Mouse (Mus musculus) frontal cortex, postnatal 14 days (tissue): ENCODE measurements around the gene Slfn2.
A peak's percentile ranks its signal among the peaks of the same experiment; 100 is the strongest.
"Not testable (repeated sequence)": the region's sequence is repeated elsewhere in the genome, so short reads cannot be mapped to it uniquely, and the experiment has no call there.

ENCODE experiments used
- DNase-seq, 2 experiments: peaks; one replicate each; pipeline ENCODE4 v3.0.0; 2022; ENCODE audit warnings: low spot score in 2 of 2

Gene Slfn2

DNA sequence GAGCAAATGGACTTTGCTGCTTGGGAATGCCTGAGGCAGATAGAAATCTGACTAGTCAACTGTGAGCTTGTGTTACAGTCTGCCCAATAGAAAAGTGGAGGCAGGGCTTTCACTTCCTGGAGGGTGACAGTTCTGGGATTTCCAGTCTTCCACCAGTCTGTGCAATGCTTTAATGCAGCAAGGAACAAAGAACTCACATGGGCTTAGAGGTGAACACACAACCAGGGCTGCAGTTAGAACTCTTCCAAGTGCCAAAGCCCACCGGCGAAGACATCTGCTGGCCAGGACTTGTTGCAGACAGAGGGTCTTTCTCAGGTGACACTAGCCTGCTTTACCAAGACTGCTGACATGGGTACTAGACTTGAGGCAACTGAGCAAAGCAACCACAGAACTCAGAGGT lies at the start of gene Slfn2:
Gene Slfn2, plus strand, starts transcription at position 167 of the 400 bp plus-strand sequence.
- no peak for DNase-seq

DNA sequence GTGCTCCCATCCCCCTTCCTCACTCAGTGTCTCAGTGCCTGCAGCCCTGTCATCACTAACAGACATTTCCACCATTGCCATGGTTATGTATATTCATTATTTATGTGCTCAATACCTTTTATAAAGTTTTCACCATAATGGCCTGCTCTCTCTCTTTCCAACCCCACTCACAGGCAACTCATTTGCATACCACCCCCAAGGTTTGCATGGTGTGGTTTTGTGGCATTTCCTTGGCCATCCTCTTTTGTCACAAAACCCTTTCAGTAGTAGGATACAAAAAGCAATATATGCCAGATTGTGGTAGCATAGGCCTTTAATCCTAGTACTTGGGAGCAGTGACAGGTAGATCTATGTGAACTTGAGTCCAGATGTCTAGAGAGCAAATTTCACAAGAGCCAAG lies 48.8 kb upstream of the Slfn2 start:
- DNase-seq: no peak

DNA sequence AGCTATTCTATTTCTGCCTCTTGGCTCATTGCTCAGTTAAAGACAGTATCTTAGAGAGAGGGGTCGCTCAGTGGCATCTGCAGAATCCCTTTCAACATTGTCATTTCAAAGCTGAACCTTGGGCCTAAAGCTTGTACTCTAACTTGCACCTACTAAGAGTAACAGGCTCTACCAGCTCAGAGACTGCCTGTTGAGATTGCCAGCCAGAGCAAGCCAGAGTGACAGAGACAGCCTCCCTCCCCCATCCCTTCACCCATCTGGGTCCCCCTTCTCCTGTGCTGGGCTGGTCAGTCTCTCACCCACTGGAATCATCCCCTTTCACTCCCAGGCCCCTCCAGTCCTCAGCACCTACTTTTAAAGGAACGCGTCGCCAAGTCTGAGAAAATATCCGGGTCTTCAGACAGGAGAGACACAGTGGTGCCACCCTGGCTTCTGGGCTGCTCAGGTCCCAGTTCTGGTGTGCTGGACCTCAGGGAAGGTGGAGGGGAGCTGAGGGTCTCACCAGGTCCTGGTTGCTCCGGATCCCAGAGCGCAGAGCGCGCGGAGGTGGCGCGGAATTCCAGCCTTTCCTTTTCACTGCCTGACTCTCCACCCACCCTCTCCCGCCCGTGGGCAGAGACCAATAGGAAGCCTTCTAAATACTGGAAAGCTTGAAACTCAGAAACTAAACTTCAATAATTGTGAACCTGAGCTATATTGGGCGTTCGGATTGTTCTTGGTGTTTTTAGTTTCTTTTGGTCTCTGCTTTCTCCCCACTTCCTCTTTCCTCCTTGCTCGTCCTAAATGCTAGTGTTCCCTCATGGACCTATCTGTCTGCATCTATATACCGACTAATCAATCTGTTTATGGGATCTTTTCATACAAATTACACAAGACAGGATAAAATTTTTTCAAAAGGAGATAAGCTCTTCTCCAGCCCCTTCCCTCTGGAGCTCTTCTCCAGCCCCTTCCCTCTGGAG lies 45.1 kb upstream of the Slfn2 start:
- not testable (repeated sequence) for DNase-seq

DNA sequence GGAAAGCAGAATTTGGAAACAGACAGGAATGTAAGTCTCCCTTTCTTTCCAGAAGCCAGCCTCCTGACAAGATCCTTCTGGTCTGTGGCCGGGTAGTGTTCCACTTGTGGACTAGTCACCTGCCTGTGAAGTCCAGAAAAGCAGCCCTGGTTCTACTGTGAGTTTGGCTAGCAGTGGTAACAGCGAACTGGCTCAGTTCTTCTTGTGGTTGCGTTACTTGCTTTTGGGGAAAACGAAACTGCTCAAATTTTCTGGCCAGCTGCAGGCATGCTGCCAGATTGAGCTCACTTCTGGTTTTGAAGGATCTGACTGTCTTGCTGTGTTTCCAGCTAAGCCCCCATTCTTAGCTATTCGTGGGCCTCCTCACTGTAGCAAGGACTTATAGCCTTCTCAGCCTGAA lies 44.3 kb upstream of the Slfn2 start, which contains the start of gene Slfn8:
Gene Slfn8, minus strand, starts transcription at position 190 of the 400 bp plus-strand sequence.
- DNase-seq: peak in 1 of 2 experiments; percentile 7

DNA sequence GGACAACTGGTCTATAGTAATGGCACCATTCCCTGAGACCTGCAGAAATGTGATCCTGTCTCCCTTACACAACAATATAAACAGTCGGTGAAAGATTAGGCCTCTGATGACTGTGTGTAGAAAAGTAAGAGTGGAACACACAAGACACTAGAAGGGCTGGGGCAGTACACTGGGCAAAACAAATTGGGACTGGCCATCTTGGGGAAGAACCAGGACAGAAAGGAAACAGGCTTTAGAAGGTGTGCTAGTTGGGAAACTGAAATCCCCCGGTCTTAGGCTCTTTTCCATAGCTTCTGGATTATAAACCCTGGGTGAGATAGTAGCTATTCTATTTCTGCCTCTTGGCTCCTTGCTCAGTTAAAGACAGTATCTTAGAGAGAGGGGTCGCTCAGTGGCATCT lies 26.2 kb upstream of the Slfn2 start:
- not testable (repeated sequence) for DNase-seq

DNA sequence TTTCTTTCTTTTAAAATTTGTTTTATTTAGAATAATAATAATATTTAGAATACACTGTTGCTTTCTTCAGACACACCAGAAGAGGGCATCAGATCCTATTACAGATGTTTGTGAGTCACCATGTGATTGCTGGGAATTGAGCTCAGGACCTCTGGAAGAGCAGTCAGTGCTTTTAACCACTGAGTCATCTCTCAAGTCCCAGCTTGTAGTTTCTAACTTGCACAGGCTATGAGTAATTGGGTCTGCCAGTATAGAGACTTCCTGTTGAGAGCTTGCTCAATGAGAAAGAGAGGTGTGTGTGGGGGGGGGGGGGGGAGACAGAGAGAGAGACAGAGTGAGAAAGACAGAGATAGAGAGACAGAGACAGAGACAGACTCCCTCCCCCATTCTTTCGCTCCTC lies 25.8 kb upstream of the Slfn2 start:
- no peak for DNase-seq

DNA sequence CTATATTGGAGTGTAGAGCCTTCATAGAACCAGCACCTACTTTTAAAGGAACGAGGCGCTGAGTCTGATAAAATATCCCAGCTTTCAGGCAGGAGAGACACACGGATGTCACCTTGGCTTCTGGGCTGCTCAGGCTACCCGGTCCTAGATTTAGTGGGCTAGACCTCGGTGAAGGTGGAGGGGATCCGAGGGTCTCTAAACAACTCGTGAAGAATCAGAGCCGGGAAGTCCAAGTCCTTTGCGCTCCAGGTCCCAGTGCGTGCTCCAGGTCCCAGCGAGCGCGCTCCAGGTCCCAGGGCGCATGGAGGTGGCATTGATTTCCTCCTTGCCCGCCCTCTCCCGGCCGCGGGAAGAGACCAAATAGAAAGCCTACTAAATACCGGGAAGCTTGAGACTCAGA lies 25.1 kb upstream of the Slfn2 start:
- no peak for DNase-seq

DNA sequence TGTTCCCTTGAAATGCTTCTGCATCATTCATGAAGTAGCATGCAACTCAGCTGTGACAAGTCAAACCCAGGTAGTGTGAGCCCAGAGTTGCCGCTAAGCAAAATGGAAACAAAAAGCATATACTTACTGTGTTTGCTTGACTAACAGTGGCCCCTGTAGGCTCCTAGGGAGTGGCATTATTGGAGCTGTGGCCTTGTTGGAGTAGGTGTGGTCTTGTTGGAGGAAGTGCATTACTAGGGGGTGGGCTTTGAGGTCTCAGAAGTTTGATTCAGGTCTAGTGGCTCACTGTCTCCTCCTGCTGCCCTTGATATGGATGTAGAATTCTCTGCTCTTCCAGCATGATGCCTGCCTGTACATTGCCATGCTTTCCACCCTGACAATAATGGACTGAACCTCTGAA lies 24.6 kb upstream of the Slfn2 start:
- DNase-seq: no peak

DNA sequence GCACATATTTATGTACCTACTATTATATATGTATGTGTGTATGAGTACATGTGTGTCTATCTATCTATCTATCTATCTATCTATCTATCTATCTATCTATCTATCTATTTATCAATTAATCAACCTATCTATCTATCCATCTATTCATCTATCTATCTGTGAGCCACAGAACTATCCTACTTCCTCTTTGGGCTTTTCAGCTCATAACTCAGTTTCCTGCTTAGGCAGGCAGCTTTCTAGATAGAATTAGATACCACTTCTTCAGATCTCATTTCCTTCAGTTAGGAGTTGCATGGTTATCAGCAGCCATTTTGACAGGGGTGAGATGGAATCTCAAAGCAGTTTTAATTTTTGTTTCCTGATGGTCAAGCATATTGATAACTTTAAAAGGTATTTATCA lies 23.9 kb upstream of the Slfn2 start:
- DNase-seq: no peak

DNA sequence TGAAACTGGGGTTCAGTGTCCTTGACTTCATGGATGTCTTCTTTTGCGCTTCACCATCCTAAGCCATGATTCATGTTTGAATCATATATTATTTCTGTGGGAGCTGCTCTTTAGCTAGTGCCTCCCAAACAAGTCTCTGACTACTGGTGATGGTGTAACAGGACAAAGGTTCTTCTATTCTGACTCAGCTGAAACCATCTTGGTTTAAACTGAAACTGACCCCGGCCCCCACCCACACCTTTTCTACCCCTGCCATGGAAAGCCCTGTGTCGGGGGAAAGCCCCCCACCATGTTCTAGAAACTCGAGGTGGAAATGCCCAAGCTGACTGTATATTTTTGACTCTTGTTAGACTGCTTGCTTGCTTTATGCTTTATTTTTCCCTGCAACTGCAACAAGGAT lies 21.0 kb upstream of the Slfn2 start:
- no peak for DNase-seq

DNA sequence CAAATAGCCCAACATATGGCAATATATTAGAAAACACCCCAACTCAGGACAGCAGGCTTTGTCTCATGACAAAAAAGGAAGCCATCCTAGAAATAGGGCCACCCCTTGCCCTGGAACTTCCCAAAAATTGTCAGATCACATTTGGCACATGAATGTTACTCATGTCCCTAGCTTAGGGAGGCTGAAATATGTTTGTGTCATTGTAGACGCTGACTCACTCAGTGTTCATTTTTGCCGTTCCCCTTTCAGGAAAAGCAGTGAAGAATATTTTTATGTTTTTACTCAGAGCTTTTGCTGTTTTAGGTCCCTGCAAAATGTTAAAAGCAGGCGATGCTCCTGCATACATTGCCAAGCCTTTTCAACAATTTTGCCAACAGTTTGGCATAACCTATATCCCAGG lies 19.3 kb upstream of the Slfn2 start:
- no peak for DNase-seq

DNA sequence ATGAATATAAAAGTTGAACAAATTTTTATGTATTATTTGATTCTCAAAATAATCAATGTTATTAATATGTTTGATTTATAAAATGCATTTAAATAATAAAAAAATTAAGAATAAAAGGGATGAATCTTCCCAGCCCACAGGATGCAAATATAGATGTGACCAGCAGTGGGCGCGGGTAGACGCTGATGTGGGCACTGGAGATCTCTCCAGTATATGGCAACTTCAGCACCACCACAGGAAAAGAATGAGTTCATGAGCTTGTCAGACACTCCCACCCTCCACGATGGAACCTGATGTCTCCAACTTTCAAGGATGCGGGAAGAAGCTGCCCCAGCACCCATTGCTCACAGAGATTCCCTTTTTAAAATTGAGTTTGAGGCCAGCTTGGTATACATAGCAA lies 7.0 kb upstream of the Slfn2 start:
- peak in 1 of 2 experiments; percentile 30 for DNase-seq

DNA sequence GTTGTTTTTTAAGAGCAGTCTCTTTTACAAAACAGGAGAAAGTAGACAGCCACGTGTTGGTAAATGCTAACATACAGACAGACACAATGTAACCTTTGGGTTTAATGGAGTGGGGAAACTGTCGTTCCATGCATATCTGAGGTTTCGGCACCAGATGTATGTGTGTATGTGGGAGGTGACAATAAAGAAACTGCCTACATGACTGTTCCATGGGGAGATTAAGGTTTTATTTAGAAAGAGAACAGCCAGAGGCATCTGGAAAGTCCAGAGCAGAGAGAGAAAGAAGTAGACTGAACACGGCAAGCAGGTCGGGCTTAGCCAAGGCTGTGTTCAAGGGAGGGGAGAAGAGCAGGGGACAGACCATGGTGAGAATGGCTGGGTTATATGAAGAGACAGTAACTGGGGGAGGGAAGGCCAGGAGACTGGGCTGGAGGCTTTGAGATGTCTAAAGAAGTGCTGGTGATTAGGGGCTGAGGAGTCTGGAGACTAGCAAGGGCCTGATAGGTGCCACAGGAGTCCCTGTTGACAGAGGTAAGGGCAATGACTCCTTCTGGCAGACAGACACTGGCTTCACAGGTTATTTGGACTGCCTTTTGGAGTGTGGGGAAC lies 4.4 kb upstream of the Slfn2 start:
- DNase-seq: no peak

DNA sequence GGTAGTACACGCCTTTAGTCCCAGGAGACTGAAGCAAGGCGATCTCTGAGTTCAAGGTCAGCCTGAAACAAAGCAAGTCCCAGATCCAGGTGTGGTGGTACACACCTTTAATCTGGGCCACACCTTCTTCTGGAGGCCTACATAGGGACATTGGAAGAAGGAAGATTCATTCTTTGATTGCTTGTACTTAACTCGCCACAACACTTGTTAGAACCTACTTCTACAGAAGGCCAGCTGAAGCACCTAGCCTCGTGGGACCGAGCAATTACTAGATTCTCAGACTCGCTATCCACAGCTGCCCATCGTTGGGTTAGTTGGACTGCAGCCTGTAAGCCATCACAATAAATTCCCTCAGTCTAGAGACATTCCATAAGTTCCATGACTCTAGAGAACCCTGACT lies 3.1 kb upstream of the Slfn2 start:
- no peak for DNase-seq

DNA sequence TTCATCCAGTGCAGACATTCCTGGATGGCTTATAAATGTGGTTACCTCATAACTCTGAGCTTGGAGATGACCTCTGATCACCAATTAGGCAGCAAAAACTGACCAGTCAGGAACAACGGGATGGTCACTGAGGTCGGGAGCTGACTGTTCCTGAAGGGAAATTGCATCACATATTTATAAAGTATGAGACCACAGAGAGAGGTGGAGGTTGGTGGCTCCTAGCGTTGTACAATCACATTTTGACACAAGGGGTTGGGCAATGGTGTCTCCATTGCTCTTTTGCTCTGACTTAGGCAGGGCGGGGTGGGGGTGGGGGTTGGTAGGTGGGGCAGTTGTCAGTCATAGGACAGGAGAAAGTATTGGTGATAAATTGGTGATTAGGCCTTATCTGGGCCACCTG lies 1.8 kb upstream of the Slfn2 start:
- DNase-seq: no peak

DNA sequence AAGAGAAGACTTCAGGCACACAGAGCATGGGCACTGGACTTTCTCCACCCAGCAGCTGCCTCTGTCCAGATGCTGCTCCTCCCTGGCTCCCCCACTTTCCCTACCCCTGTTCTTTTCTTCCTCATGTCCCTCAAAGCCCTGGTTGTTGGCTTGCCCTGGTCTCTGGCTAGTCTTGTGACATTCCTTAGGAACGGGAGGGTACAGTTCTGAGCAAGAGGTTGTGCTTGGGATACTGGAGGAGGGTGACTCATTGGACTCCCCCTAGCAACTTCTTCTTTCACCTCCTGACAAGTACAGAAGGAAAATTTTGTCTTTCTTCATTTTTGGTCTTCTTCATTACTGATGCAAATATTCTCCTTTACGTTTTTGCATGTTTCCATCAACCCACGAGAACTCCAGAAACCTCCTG lies 967 bp upstream of the Slfn2 start:
- DNase-seq: no peak

DNA sequence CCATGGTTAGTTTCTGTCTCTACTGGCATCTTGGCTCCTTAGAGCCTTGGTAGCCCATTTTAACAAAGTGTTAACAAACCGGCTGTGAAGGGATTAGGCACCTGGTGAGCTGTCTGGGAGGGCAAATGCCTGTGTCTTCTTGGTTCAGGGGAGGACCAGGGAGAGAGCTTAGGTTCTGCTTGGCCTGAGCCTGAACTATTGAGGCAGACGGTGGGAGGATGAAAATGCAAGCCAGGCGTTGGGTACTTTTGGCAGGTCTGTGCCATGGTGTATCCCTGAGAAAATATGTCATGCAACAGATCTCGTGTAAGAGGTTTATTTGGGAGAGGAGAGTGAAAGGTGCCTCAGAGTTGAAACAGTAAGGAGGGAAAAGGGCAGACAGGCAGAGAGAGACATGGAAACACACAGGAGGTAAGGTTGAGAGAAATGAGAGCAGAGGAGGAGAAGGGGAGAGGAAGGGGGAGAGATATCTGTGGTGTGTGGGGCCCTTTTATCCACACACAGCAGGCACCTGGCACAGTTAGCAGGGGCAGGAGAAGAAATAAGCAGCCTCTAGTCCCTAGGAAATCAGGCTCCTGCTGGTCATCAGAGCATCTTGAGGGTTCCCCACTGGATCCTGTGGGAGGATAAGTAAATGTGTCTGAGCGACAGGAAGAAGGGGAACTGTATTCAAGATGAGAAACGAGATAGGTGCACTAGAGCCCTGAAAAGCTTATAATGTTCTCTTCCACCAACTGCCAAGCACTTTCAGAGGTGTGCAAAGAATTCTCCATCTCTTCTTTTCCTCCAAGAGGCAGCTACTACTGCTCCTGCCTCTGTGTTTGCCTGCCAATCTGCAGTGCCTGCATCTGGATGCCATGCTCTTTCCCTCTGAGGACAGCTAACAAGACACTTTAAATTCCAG lies 781 bp downstream of the Slfn2 start:
- DNase-seq: no peak

DNA sequence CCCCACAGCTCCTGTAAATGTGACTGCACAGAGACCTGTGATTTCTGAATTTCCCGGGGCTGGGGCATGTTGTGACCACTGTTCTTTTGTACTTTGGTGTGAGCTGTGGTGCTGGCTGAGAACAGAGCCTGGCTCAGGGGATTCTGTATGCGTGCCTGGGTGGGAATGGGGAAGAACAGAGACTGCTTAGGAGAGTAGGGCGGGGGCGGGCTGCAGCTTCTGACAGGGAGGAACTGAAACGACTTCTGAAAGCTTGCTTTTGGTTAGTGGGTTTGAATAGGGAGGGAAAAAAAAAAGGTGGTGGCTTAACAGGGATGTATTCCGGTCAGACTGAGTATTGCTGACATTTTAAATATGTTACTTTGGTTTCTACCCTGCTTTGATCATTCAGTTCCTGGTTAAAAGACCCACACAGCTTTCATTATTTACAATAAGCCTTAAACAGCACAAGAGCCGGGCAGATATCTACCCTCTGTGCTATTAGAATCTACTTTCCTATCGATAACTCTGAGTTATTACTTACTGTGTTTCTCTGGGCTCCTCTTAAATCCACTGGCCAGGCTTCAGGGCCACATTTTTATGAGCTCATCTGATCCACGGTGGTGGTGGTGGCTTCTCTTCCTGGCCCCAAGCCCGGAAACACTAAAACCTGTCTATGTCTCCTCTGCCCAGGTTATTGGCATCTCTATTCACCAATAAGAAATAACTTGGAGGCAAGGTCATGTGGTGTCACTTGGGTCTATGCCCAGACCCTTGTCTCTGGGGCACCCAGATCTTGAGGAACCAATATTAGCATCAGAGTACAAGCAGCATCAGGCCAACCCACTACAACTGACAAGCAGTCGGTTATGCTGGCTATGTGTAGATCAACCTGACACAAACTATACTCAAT lies 2.0 kb downstream of the Slfn2 start:
- peak in 1 of 2 experiments; percentile 6 for DNase-seq

DNA sequence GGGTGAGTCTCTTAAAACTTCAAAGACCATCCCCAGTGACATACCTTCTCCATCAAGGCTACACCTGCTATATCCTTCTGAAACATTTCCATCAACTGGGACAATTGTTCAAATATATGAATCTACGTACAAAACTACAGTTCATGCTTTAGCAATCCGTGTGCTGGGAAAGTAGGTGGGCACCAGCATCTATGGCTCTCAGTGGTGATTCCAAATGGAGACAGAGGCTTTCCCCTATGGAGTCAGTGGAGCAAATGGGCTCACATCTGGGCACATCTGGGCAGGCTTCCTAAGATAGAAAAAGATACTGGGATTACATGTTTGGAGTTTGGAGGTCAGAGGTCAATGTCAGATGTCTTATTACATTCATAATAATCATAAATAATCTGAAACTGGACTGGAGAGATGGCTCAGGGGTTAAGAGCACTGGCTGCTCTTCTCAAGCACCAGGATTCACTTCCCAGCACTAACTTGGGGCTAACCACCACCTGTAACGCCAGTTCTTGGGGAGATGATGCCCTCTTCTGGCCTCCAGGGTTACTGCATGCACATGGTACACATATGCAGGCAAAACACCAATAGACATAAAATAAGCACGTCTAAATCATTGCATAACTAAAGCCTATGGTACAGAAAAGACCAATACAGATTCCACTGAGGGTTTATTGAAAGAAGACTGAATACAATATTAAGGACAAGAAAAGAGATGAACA lies 3.2 kb downstream of the Slfn2 start:
- DNase-seq: no peak

DNA sequence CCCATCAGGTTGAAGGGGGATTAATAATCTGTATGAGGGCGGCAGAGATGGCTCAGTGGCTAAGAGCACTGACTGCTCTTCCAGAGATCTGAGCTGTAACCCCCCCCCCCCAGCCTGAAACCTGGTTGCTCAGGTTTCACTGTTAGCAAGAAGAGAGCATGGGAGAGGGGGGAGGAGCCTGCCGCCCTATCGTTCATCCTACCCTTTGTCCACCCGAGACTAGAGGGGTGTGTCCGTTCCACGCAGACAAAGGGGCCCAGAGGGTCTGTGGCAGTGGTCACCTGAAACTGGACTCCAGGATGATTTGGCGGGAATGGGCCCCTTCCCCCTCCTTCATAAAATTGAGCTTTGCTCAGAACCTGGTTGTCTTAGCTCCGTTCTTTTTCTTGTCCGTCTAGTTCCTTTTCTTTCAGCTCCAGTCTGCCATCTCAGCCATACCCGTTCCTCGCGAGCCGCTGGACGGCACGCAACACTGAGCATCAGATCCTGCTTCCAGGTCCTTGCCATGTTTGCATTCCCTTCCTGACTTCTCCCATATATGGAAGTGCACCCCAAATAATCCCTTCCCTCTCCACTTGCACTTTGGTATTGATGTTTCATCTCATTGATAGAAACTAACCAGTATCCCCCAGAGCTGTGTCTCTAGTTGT lies 5.5 kb downstream of the Slfn2 start:
- no peak for DNase-seq
